Mouse (Mus musculus) activated CD4-positive, CD25-positive, alpha-beta regulatory T cell, adult 9 weeks (primary cell): ENCODE measurements around the gene Idnk. TPM values are rescaled to one million over a fixed set of nuclear protein-coding genes. Genes with fewer than 3 reads are reported as not detected.

ENCODE experiments used
- polyA plus RNA-seq: library from polyadenylated mRNA; unstranded; fragments of 100-300 nt; shearing (Covaris generic); gene quantifications from one replicate; pipeline ENCODE4 v1.2.1, GENCODE M21; 2017

Idnk gene
- polyA plus RNA-seq, result 210 TPM

GRCm38 (mm10) chr13:58157447-58158098, at the start of gene Idnk:
Idnk (plus strand) TSS chr13:58157649.

DNA sequence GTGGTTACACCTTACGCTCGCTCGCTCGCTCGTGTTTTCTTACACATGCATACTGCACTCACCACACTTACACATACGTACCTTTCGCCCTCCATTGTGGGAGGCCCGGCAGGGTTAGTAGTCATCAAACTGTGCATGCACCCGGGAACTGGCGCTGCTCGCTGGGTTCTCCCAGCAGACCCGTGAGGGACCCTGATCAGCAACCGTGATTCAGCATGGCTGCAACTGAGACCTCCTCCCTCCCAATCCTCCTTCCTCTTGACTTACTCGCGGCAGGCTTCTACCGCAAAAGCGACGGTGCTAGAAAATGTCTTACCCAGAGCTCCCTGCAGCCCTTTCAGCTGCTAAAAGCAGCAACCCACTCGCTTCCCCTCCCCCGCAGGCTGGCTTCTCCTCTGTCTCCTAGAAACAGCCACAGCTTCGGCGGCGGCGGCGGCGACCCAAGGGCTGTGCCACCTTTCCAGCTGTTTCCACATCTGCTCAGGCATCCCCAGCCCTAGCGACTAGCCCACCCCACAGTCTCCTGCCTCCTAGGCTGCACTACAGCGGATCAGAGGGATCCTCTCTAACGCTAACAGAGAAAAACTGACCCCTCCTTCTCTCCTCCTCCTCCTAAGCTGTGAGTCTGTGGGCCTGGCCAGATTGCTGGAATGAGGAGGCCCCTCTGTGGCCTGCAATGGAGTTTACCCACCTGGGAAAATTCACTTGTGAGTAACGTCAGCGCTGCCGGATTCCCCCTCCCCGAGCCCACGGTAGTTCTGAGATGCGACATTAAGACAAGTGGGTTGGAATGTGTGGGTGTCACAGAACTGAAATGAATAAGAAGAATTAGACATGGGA, 44.2 kb upstream of the Idnk start, which contains the start of gene Klhl3:
Klhl3 (minus strand) TSS at position 532 of the 840 bp plus-strand sequence.

DNA sequence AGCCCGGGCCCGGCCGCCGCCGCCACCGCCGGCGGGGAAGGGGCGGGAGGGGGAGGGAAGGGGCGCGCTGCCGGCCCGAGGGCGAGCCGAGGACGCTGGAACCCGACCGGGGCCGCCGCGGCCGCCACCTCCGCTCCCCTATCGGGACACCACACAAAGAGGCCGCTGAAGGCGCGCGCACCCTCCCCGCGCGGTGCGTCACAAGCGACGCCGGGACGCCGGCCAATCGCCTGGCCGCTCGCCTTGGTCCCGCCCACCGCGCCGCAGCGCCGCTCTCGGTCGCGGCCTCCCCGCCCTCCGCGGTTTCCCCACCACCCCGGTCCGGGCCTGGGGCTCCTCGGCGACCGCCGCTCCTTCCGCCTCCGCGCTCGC, 29.1 kb upstream of the Idnk start, which contains the start of gene Hnrnpa0:
Hnrnpa0 (minus strand) TSS at position 161 of the 372 bp plus-strand sequence.

Other genes starting within 250 kb of the Idnk start
- not detected for gene Spock1, start 249.3 kb upstream of the Idnk start, polyA plus RNA-seq
- 2.5 TPM for gene Klhl3, start 44.1 kb upstream of the Idnk start, polyA plus RNA-seq
- 7.6 TPM for gene Hnrnpa0, start 29.1 kb upstream of the Idnk start, polyA plus RNA-seq
- gene Ubqln1, start 58.0 kb downstream of the Idnk start, polyA plus RNA-seq, result 10.3 TPM
- 0.54 TPM for gene Gkap1, start 118.0 kb downstream of the Idnk start, polyA plus RNA-seq
- not detected for gene Kif27, start 201.5 kb downstream of the Idnk start, polyA plus RNA-seq
- gene 2210016F16Rik, start 227.6 kb downstream of the Idnk start, polyA plus RNA-seq, result 10.0 TPM
- gene Rmi1, start 244.6 kb downstream of the Idnk start, polyA plus RNA-seq, result 42.8 TPM
- gene Hnrnpk, start 245.7 kb downstream of the Idnk start, polyA plus RNA-seq, result 2,660 TPM